Mouse (Mus musculus) cerebellum, adult 11 months (tissue): ENCODE measurements around the gene Calm1.
"Not testable (repeated sequence)": the region's sequence is repeated elsewhere in the genome, so short reads cannot be mapped to it uniquely, and the experiment has no call there.

Experiments used
- DNase-seq: peaks from one replicate; pipeline ENCODE4 v3.0.0; 2022

Calm1 gene

GRCm38 (mm10) chr12:100198967-100199660 is at the start of gene Calm1:
Gene Calm1, plus strand, starts transcription at chr12:100199435.
- DNase-seq, result peak; percentile 95

GRCm38 (mm10) chr12:100152466-100152865 is 46.8 kb upstream of the Calm1 start:
- no peak for DNase-seq

- peak; percentile 86 for DNase-seq
Measured at GRCm38 (mm10) chr12:100159261-100159975, 39.8 kb upstream of the Calm1 start, which contains the start of gene Nrde2. Gene Nrde2, minus strand, starts transcription at chr12:100159653.

- no peak for DNase-seq
Measured at GRCm38 (mm10) chr12:100164991-100165500, 34.2 kb upstream of the Calm1 start.

GRCm38 (mm10) chr12:100166177-100166576 is 33.1 kb upstream of the Calm1 start:
- DNase-seq, result peak; percentile 41

GRCm38 (mm10) chr12:100166939-100167338 is 32.3 kb upstream of the Calm1 start:
- DNase-seq, result no peak

- no peak for DNase-seq
Measured at GRCm38 (mm10) chr12:100167502-100167901, 31.7 kb upstream of the Calm1 start.

- peak; percentile 74 for DNase-seq
Measured at GRCm38 (mm10) chr12:100167931-100168871, 31.0 kb upstream of the Calm1 start.

- no peak for DNase-seq
Measured at GRCm38 (mm10) chr12:100172481-100172880, 26.8 kb upstream of the Calm1 start.

GRCm38 (mm10) chr12:100176469-100177056 is 22.7 kb upstream of the Calm1 start:
- DNase-seq, result no peak

GRCm38 (mm10) chr12:100178898-100179440 is 20.3 kb upstream of the Calm1 start:
- no peak for DNase-seq

GRCm38 (mm10) chr12:100180802-100181201 is 18.4 kb upstream of the Calm1 start:
- no peak for DNase-seq

- DNase-seq, result no peak
Measured at GRCm38 (mm10) chr12:100182676-100183075, 16.6 kb upstream of the Calm1 start.

- DNase-seq, result no peak
Measured at GRCm38 (mm10) chr12:100183970-100184369, 15.3 kb upstream of the Calm1 start.

GRCm38 (mm10) chr12:100184976-100185375 is 14.3 kb upstream of the Calm1 start:
- not testable (repeated sequence) for DNase-seq

- DNase-seq, result no peak
Measured at GRCm38 (mm10) chr12:100185897-100186296, 13.3 kb upstream of the Calm1 start.

GRCm38 (mm10) chr12:100186376-100186775 is 12.9 kb upstream of the Calm1 start:
- peak; percentile 47 for DNase-seq

- peak; percentile 100 for DNase-seq
Measured at GRCm38 (mm10) chr12:100187013-100187755, 12.1 kb upstream of the Calm1 start.

GRCm38 (mm10) chr12:100187756-100188430 is 11.3 kb upstream of the Calm1 start:
- peak; percentile 40 for DNase-seq

- DNase-seq, result no peak
Measured at GRCm38 (mm10) chr12:100190802-100191201, 8.4 kb upstream of the Calm1 start.

GRCm38 (mm10) chr12:100194181-100194580 is 5.1 kb upstream of the Calm1 start:
- DNase-seq, result no peak
